Mouse (Mus musculus) testis, postnatal 14 days (tissue): ENCODE results near the gene Gabarapl1.
"Not testable (repeated sequence)": the region's sequence is repeated elsewhere in the genome, so short reads cannot be mapped to it uniquely, and the experiment has no call there.

ENCODE experiments used
- DNase-seq: peaks from one replicate; pipeline ENCODE4 v3.0.0; 2021; ENCODE audit warnings: low spot score

The Gabarapl1 gene

DNA sequence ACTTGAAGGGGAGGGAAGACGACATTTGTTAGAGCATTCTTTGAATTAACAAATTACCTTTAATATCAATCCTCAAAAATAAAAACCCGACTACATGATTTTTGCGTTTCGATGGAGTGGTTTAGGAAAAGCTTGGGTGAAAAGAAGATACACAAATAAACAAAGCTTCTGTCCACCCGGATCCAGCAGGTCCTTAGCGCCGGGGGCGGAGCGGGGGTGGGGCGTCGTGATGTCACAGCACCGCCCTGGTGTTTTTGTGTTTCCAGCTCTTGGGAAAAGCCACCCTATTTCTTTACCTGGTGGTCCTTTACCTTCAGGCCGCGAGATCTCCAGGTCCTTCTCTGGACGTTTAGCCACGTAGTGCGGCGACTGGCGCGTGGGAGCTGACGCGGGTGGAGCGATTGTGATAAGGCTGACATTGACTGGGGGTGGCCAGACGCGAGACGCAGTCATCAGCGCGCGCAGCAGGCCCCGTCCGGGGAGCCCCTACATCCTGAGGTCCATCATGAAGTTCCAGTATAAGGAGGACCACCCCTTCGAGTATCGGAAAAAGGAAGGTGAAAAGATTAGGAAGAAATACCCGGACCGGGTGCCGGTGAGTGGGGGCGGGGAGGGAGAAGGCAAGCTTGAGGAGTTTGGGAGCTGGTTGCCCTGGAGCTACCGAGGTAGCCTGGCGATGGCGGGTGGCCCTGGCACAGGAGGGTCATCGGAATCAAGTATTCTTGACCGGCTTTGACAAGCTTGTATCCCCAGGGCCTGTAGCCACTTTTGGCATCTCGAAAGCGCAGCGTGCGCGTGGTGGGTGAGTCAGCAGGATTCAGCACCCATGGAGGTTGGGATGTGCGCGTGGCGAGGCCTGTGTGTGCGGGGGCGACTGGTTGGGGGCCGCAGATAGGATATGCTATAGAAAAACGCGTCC lies at the start of gene Gabarapl1:
Gene Gabarapl1 (plus strand): TSS at position 219 of the 919 bp plus-strand sequence.
- DNase-seq: peak; percentile 60

- DNase-seq: no peak
These were observed 38.0 kb upstream of the Gabarapl1 start for GRCm38 (mm10) chr6:129494924-129495323.

- no peak for DNase-seq
These were observed 35.4 kb upstream of the Gabarapl1 start for GRCm38 (mm10) chr6:129497345-129498218.

GRCm38 (mm10) chr6:129499516-129499915 lies 33.4 kb upstream of the Gabarapl1 start:
- DNase-seq: not testable (repeated sequence)

- no peak for DNase-seq
These were observed 29.5 kb upstream of the Gabarapl1 start for GRCm38 (mm10) chr6:129503471-129503870.

GRCm38 (mm10) chr6:129507024-129507423 lies 25.9 kb upstream of the Gabarapl1 start, which contains the start of gene Olr1:
TSS of gene Olr1 (minus strand) at chr6:129507165.
- no peak for DNase-seq

- DNase-seq: no peak
These were observed 22.6 kb upstream of the Gabarapl1 start for GRCm38 (mm10) chr6:129510120-129510911.

DNA sequence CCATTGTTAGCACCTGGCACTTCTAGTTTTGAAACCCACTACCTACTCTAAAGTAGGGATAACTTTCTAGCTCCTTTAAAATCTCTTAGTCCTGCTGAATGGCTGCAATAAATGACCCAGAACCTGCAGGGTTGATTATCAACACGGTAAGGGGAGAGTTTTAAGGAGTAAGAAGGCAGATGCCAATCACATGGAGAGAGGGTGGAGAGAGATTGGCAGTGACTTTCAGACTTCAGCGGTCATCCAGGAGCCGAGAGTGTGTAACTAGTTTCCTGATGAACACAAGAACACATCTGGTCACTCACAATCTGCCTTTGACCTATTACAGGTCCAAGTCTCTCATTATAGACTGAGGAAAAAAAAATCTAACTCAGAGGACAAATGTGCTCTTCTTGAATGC lies 20.6 kb upstream of the Gabarapl1 start, which contains the start of gene Tmem52b:
Gene Tmem52b (plus strand): TSS at position 189 of the 400 bp plus-strand sequence.
- DNase-seq: no peak

GRCm38 (mm10) chr6:129512868-129513267 lies 20.1 kb upstream of the Gabarapl1 start:
- no peak for DNase-seq

GRCm38 (mm10) chr6:129513409-129513808 lies 19.6 kb upstream of the Gabarapl1 start:
- no peak for DNase-seq

DNA sequence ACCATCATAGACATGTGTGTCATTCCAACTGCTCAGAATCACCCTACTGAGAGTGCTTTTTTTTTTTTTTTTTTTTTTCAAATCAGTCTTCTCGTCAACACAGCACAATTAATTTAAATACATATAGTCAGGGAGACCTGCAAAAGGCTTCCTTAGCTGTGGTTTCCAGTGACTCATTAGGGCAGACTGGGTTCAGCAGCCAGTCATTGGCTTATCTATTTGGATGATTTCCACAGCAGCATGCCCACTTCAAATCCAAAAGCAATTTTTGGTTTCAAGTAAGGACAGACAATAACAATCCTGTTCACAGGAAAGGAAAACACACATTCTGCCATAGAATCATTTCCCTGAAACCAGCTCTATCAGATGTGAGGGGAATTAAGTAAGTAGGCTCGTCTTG lies 18.6 kb upstream of the Gabarapl1 start:
- DNase-seq: no peak

GRCm38 (mm10) chr6:129515068-129515467 lies 17.9 kb upstream of the Gabarapl1 start:
- DNase-seq: no peak

GRCm38 (mm10) chr6:129516388-129516787 lies 16.6 kb upstream of the Gabarapl1 start:
- DNase-seq: no peak

- no peak for DNase-seq
These were observed 15.1 kb upstream of the Gabarapl1 start for GRCm38 (mm10) chr6:129517752-129518408.

DNA sequence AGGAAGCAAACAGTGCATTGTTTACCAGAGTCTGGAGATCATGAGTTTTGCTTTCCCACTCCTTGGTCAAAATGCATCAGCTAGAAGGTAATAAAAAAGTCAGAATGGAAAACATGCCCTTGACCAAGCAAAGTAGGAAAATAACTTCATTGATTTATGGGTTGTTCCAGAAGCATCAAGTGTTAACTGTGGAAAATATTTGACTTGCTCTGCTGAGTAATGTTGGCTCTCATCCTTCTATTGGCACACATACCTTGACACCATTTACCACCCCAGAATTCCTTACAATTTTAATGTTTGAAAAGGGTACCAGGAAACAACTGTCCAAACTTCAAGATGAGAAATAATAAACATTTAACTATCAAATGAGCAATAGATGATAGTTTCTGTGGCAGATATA lies 6.9 kb upstream of the Gabarapl1 start:
- DNase-seq: no peak

GRCm38 (mm10) chr6:129527416-129527815 lies 5.5 kb upstream of the Gabarapl1 start:
- no peak for DNase-seq

- no peak for DNase-seq
These were observed 3.4 kb upstream of the Gabarapl1 start for GRCm38 (mm10) chr6:129529605-129530004.

DNA sequence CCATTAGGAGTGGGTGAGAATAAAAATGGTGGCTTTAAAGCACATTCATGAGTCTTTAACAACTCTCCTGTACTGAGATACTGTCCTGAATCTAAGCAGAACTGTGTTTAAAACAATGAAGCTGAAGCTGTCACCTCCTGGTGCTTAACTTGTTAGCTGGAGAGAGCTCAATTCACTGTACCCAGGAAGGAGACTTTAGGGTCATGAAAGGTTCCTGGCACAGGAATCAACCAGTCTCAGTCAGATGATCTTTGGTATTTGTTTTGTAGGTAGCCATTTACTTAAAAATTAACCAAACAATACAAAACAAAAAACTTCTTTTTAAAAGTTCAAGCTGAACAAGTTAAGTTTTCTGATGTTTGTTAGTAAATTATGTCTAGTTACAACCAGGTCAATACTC lies 2.7 kb upstream of the Gabarapl1 start:
- DNase-seq: no peak

GRCm38 (mm10) chr6:129532556-129532941 lies 411 bp upstream of the Gabarapl1 start:
- peak; percentile 54 for DNase-seq

DNA sequence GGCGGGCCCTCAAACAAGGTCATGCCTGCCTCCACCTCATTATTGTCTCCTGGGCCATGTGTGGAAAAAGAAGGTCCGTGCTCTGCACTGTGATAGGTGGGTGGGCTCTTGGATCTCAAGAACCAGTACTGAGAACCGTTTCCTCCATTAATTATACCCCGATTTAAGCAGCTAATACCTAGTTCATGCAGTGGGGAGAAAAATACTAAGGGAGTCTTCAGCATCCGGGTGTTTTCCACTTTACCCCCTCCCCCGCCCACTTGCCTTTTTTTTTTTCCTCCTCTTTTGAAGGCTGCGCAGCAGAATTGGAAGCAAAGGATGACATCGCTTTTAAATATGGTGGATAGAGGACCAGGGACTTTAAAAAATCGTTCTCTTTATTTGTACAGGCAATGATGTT lies 1.1 kb downstream of the Gabarapl1 start:
- no peak for DNase-seq

GRCm38 (mm10) chr6:129534627-129535190 lies 1.7 kb downstream of the Gabarapl1 start:
- no peak for DNase-seq
